Mouse (Mus musculus) intestine, postnatal 0 days (tissue): Measurements from ENCODE around the gene Ppan. TPM values are rescaled to one million over a fixed set of nuclear protein-coding genes. Genes with fewer than 3 reads are reported as not detected.

Source experiments
- ATAC-seq: fragments of 200-750 bp; cut with Nextera tagmentation; 2 replicates; pipeline ENCODE4 v1.8.0; 2017; ENCODE audit warnings: mild to moderate bottlenecking, moderate TSS enrichment, moderate library complexity
- H3K27ac ChIP-seq: fragments of 300-500 bp; sonication (generic); 2 replicates; pipeline ENCODE4 v1.5.1; 2014; ENCODE audit warnings: mild to moderate bottlenecking, low read depth, low read length, moderate library complexity
- H3K27me3 ChIP-seq: fragments of 300-500 bp; sonication (generic); replicated peaks from 2 replicates; pipeline ENCODE4 v1.6.1; 2014; ENCODE audit warnings: low read length, mixed read lengths; ENCODE audit not compliant: control insufficient read depth, insufficient read depth
- H3K36me3 ChIP-seq: fragments of 300-500 bp; sonication (generic); 2 replicates; pipeline ENCODE4 v1.6.1; 2014; ENCODE audit warnings: mild to moderate bottlenecking, moderate library complexity; ENCODE audit not compliant: control insufficient read depth, insufficient read depth
- H3K4me1 ChIP-seq: fragments of 300-500 bp; sonication (generic); replicated peaks from 2 replicates; pipeline ENCODE4 v1.6.1; 2014; ENCODE audit warnings: antibody characterized with exemption, low read length, mixed read lengths; ENCODE audit not compliant: control insufficient read depth, insufficient read depth
- H3K4me2 ChIP-seq: fragments of 300-500 bp; sonication (generic); replicated peaks from 2 replicates; pipeline ENCODE4 v1.6.1; 2014; ENCODE audit warnings: low read depth, mild to moderate bottlenecking, moderate library complexity
- H3K4me3 ChIP-seq: fragments of 300-500 bp; sonication (generic); 2 replicates; pipeline ENCODE4 v1.5.1; 2014; ENCODE audit warnings: low read depth, low read length
- H3K9ac ChIP-seq: fragments of 300-500 bp; sonication (generic); 2 replicates; pipeline ENCODE4 v1.6.1; 2014; ENCODE audit warnings: mild to moderate bottlenecking, low read depth, low read length
- H3K9me3 ChIP-seq: fragments of 300-500 bp; sonication (generic); 2 replicates; pipeline ENCODE4 v1.6.1; 2016; ENCODE audit warnings: mixed run types; ENCODE audit not compliant: control insufficient read depth
- CTCF ChIP-seq: sonication (generic); IDR thresholded peaks from 2 replicates; pipeline ENCODE4 v1.5.1; 2016; ENCODE audit warnings: low read depth, mild to moderate bottlenecking, control low read depth, antibody characterized with exemption, moderate library complexity
- WGBS: fragments of 180-500 bp; shearing (Covaris S2); extraction: QIAGEN DNeasy Blood & Tissue Kit; methylation state at CpG from one replicate; pipeline ENCODE4 v1.1.7; 2014; 5-methylcytosine and 5-hydroxymethylcytosine counted together
- polyA plus RNA-seq: library from polyadenylated mRNA; unstranded; fragments of >200 nt; fragmentation: Nextera tagmentation; extraction: Ambion mirVana; gene quantifications from 2 replicates; pipeline ENCODE4 v1.2.1, GENCODE M21; 2015

Gene Ppan
- polyA plus RNA-seq, 1 experiment from 2014 or later: 18.7 TPM

DNA sequence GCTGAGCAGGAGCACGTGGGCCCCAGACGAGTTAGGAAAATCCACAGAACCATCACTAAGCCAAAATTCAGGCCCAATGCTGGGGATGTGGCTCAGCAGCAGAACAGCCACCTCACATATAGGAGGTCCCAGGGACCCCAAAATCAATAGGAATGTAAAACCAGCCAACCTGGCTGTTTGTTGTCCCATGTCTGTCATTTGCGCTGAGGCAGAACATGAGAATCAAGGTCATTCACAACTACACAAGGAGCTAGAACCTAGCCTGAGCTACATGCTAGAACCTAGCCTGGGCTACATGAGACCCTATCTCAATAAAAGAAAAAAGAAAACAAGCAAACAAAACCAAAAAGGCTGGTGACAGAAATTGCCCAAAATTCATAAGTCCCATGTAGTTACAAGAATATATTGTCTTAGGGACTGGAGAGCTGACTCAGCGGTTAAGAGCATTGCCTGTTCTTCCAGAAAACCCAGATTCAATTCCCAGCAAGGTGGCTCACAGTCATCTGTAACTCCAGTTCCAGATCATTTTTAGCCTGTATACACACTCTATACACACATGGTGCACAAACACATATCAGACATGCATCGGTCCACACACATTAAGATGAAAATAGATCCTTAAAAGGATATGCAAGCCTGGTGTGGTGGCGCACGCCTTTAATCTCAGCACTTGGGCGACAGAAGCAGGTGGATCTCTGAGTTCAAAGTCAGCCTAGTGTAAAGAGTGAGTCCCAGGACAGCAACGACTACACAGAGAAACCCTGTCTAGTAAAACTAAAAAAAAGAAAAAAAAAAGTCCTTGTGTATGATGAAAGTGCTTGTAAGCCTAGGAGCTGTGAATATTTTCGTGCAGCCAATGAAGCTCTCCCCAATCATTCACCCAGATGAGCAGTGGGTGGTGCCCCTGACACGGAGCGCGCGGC lies 10.6 kb upstream of the Ppan start:
- 32% methylated on average over 14 of the region's 14 CpGs for WGBS
- ATAC-seq: no peak; the same call in 1 of the 2 replicates
- Histone ChIP-seq H3K36me3 (peaks cover 20% of the 10 kb centered on the region), H3K9me3 (no peaks in the 10 kb centered on the region), H3K9ac (peak overlapping the region; percentile 22; the same call in 1 of the 2 replicates), H3K4me3 (peak overlapping the region; percentile 29), H3K27me3 (no peaks in the 10 kb centered on the region), H3K4me1 (no peaks in the 10 kb centered on the region), H3K4me2 (peak overlapping the region; percentile 66), H3K27ac (no peak overlapping the region)
- TF ChIP-seq CTCF: no peak

DNA sequence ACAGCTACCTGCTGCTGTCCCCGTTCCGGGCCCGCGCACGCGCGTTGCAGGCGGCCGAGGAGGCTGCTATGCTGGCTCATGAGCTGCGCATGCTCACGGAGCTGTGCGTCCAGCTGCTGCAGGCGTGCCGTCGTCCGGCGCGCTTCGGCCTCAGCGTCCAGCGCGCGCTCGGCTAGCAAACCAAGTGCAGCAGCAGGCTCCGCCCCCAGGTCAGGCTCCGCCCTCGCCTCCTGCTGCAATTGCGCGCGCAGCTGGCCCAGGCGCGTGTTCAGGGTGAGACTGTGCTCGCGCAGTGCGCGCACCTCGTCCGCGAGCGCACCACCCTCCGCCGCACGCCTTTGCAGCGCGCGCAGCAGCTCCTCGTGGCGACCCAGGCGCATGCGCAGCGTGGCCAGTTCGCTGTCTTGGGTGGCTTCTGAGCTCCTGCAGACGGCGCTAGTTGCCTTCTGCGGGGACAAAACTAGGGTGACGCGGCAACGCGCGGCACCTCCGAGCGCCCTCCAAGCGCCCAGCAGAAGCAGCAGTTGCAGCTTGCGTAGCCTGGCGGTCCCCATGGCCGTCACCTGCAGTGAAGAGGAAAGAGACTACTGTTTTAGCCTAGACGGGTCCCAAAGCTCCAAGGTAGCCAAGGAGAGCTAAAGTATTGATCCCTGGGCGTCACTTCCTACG lies 9.8 kb upstream of the Ppan start:
- no peaks in the 10 kb centered on the region for H3K27me3 ChIP-seq
- H3K4me3 ChIP-seq: peak overlapping the region; percentile 36
- WGBS: under 1% methylated on average over 69 of the region's 69 CpGs
- no peaks in the 10 kb centered on the region for H3K4me1 ChIP-seq
- no peaks in the 10 kb centered on the region for H3K9me3 ChIP-seq
- peak; percentile 98 for TF ChIP-seq CTCF
- H3K9ac ChIP-seq: peak overlapping the region; percentile 28; the same call in 1 of the 2 replicates
- ATAC-seq: peak; percentile 97
- peak overlapping the region; percentile 86 for H3K27ac ChIP-seq
- H3K36me3 ChIP-seq: peaks cover 12% of the 10 kb centered on the region
- H3K4me2 ChIP-seq: peak overlapping the region; percentile 74

DNA sequence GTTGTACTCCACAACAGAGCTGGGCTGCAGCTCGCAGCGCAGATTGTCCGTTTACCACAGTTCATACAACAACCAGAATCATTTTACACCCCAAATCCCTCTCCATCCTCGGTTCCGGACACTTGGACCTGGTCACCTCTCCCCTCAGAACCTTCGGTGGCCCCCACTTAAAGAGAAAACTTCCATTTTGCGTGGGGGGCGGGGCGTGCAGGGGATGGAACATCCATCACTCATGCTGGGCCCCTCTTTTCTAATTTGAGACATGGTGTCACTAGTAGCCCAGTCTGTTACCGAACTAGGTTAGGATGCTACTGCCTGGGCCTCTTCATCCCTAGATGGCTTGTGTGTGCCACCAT lies 9.3 kb upstream of the Ppan start:
- H3K36me3 ChIP-seq: peaks cover 7% of the 10 kb centered on the region
- no peaks in the 10 kb centered on the region for H3K9me3 ChIP-seq
- peak overlapping the region; percentile 74 for H3K4me2 ChIP-seq
- H3K27me3 ChIP-seq: no peaks in the 10 kb centered on the region
- H3K4me1 ChIP-seq: no peaks in the 10 kb centered on the region
- peak overlapping the region; percentile 28; the same call in 1 of the 2 replicates for H3K9ac ChIP-seq
- peak overlapping the region; percentile 36 for H3K4me3 ChIP-seq
- 14% methylated on average over 10 of the region's 10 CpGs for WGBS
- no peak for ATAC-seq
- TF ChIP-seq CTCF: no peak
- peak overlapping the region; percentile 86 for H3K27ac ChIP-seq

GRCm38 (mm10) chr9:20879097-20879792 lies 8.7 kb upstream of the Ppan start, which contains the start of gene Angptl6:
Gene Angptl6 (minus strand): TSS chr9:20879727.
- 74% methylated on average over 13 of the region's 13 CpGs for WGBS
- Histone ChIP-seq H3K4me3 (peak within 1 kb of the TSS; percentile 36), H3K4me1 (no peaks in the 10 kb centered on the region)

GRCm38 (mm10) chr9:20886563-20886962 lies 1.4 kb upstream of the Ppan start:
- TF ChIP-seq CTCF: no peak
- 90% methylated on average over 2 of the region's 2 CpGs for WGBS

More at GRCm38 (mm10) chr9:20879097-20879792, 8.7 kb upstream of the Ppan start, which contains the start of gene Angptl6:
- no peak for TF ChIP-seq CTCF
- Histone ChIP-seq H3K27me3 (no peaks in the 10 kb centered on the region), H3K36me3 (0 out of 2 replicates have a peak, but pooled peaks cover 5% of the 10 kb centered on the region), H3K27ac (peak within 1 kb of the TSS; percentile 86), H3K4me2 (peak within 1 kb of the TSS; percentile 74), H3K9me3 (no peaks in the 10 kb centered on the region), H3K9ac (peak within 1 kb of the TSS; percentile 28; the same call in 1 of the 2 replicates)
- ATAC-seq: no peak

More at GRCm38 (mm10) chr9:20886563-20886962, 1.4 kb upstream of the Ppan start:
- no peaks in the 10 kb centered on the region for H3K4me1 ChIP-seq
- no peak overlapping the region for H3K27ac ChIP-seq
- H3K4me3 ChIP-seq: no peak overlapping the region
- H3K27me3 ChIP-seq: no peaks in the 10 kb centered on the region
- H3K9me3 ChIP-seq: no peaks in the 10 kb centered on the region
- peaks cover 23% of the 10 kb centered on the region for H3K36me3 ChIP-seq
- no peak overlapping the region for H3K9ac ChIP-seq
- ATAC-seq: no peak
- H3K4me2 ChIP-seq: no peak overlapping the region
